Mouse (Mus musculus) layer of hippocampus, adult 18-20 months (tissue): ENCODE results near the gene Macrod2. TPM values are rescaled to one million over a fixed set of nuclear protein-coding genes. Genes with fewer than 3 reads are reported as not detected.

Source experiments
- DNase-seq, 2 experiments: peaks; one replicate each; pipeline ENCODE4 v3.0.0; 2022; ENCODE audit warnings: low spot score in 2 of 2
- total RNA-seq, 2 experiments: library from RNA; stranded (reverse); gene quantifications; 2 replicates each; pipeline ENCODE4 v1.2.3; 2021

Gene Macrod2
- total RNA-seq, 2 experiments from 2014 or later, result 48.7 to 52.0 TPM

DNA sequence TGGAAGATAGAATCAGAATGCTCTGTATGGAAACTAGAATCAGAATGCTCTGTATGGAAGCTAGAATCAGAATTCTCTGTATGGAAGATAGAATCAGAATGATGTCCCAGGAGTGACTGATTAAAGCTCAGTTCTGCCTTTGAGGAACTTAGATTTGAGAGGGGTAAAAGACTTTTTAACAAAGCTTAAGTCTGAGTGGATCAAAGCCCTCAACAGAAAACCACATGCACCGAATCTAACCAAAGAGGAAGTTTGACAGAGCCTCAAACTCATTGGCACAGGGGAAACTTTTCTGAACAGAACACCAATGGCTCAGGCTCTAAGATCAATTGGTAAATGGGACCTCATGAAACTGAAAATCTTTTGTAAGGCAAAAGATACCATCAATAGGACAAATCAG lies 885.7 kb downstream of the Macrod2 start:
- no peak for DNase-seq

DNA sequence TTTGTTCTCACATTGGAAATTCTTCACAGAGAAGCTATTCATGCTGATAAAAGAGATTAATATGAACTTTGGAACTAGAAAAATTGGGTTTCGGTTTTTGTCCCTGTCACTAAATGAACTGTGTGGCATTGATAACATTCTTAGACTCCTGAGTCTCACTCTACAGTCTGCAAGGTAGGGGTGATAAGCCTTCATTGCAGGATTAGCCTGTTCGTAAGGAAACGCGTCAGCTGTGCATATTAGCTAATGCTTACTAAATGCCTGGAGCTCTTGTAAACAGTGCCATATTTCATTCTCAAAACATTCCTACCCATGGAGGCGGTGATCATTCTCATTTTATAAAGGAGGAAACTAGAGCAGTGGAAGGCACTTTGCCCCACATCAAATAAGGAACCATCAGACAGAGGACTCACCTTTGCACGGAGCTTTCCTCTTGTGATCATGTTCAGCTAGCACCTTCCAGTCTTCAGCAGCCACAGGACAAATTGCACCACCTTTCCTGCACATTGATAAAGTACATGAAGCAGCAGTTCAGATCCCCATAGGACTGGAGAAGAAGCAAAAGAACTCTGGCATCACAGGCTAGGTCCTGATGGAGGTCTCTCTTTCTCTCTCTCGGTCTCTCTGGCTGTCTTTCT lies 891.1 kb downstream of the Macrod2 start:
- peak in 1 of 2 experiments; percentile 15 for DNase-seq

DNA sequence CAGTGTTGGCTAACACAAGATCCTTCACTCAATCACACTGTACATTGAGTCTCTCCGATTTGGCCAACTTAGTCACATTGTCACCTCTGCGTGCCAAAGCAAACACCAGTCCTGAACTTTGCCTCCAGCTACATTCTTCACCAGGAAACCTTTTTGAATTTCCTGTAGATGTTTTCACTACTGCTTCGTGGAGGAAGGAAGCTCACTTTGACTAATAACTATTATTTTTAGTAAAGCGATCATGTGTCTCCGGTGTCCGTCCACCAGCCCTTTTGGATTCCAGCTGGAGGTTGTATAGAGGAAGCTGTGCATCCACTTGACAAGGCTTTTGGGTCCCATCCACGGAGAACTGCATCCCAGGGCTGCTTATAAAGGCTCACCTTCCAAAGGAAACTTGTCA lies 893.4 kb downstream of the Macrod2 start:
- no peak for DNase-seq

DNA sequence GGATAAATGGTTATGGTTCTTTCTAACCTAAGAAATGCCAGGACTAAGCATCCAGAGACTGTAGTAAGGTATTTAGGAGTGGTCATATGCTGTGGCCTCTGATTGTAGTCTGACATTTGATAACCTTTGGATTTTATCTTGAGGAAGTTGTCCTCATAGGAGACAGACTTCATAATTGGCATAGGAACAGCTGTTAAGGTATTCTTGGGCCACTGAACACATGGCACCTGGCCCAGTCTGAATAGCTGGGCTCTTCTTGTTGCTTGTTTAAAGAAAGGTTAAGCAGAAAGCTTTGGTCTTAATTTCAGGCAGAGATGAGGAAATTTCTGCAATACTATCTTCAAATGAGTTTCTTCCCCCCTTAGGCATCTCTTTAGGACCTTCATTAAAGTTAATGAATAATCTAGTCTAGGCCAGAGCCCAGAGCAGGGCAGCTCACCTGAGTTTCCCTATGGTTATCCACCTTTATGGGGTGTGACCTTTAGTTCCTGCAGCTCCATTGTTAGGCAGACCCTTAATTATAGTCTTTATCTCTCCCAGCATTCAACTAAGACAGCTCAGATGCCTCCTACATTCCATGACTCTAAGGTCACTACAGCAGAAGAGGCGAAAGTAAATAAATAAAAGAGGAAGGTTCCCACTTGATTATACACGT lies 894.1 kb downstream of the Macrod2 start:
- no peak for DNase-seq

DNA sequence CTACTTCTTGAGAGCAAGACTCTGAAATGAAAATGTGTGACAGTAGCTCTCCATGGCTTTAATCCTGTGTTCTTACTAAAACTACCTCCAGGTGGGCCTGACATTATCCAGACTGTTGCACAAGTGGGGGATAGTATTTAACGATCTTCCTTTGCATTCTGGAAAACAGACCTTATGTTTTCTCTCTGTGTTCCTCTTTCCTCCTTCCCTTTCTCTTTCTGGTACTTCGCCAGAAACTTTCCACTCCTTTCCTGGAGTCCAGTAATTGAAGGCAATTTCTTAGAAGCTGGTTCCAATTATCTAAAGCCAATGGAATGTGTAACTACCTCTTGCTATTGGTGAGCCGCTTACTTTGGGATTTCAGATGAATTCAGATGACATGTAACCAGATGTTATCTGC lies 897.7 kb downstream of the Macrod2 start:
- no peak for DNase-seq

DNA sequence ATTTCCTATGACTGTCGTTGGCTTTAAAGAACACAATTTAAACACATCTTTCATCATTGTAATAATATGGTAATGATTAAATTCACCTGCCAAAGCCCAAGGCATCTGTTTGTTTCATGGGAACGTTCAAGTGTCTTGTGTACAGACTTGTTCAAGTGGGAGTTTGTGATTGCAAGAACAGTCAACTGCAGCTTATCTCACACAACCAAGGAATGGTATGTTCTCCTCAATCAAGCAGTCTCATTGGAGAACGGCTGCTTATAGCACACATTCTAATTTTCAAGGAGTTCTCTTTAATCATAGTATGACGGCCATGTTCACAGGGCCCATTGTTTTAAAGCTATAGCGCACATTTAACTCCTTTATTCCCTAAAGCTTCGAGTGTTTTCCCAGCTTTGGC lies 904.1 kb downstream of the Macrod2 start:
- no peak for DNase-seq

DNA sequence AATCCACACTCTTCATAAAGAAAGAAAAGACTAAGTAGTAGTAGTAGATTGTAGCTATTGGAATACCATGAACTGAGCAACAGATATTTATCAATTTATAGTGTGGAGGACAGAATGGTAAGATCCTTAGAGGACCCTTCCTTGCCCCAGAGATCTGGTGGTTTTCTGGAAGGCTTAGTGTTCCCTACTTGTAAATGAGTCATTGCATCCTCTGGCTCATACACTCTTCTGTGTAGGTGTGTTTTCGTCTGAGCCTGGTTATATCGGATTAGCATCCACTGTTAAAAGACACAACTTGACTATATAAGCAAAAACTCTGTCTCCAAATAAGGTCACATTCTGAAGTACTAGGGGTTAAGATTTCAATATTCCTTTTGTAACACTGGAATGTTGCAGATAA lies 905.9 kb downstream of the Macrod2 start:
- DNase-seq, result no peak

DNA sequence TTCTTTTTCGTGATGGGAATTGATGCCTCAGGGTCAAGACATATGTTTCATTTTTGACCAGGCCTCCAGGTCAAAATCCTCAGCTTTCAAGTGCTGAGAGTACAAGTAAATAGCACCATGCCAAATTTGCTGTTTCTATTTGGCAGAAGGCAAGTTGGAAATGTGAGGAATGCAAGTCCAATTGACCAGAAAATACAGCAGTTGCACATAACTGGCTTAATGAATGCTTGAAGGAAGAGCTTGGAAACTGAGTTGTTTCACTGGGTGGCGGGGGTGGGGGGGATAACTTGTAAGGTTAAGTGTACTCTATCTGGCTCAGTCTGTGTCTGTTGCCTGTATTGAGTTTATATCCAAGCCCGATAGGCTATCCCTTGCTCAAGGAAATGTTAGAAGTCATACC lies 913.3 kb downstream of the Macrod2 start:
- no peak for DNase-seq

DNA sequence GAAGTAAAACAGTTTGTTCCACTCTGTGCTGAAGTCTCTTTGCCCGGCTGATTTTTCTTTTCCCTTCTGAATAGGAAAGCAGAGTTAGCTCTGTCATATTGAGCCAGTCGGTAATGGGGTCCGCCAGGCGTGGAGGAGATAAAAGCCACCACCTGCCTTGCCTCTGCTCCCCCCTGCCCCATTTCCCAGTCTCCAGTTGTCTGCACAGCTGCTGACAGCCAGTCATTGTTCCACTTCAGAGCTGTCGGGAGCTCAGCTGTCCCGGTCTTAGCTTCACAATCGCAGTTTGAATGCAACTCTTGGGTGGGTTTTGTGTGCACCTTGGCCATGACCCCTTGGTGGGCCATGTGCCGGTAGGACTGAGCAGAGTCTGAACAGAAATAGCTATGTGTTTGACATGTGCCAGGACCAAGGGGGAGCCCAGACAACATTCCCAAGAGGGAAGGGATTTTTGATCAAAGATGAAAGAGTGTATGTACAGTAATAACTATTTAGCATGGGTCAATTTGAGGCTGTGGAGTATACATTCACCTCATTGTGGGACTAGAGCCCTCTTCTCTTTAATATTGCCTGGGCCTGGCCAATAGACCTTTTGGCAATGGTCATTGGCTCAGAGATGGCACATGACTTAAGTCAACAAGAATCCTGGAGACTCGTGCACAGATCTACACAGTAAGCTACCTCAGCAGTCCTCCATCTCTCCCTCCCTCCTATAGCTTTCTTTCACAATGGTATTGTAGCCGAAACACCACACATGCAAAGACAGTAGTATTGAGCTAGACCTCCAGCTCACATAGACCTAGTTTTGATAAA lies 917.2 kb downstream of the Macrod2 start:
- no peak for DNase-seq

DNA sequence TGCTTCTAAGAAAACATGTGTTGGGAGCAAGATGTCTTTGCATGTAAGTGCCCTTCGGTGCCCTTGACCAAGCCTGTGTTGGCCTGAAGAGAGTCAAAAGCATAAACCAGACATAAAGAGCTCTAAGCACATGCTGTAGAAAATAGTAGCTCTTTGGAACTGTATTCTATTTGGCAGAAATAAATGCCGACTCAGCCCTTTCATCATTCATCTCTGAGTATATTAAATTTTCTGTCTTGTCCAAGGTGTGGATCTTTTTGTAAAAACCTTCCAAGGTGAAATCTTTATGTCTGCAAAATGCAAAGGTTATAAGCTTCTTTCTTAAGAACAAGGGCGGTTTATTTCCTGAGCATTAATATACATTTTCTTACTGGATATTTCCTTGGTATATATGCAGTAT lies 920.2 kb downstream of the Macrod2 start:
- no peak for DNase-seq

DNA sequence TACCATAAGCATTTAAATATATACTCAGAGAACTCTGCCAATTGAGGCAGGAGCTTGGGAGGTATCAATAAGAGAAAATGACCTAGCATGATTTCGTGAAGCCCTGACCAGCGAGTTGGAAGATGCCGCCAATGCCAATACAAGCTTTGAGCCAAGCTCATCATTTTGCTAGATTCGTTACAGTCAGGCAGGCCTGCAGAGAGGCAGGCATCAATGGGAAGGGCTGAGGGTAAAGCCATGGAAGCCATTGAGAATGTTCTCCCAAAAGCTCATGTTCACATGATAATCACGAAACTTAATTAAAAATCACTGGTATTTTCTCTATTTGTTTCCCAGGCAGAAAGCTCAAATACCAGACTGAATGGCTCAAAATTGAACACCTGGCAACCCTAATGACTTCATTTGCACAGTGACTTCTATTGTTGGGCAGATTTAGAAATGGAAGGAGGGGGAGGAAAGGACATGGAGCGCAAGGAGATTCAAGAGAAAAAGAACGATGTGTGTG lies 928.9 kb downstream of the Macrod2 start:
- no peak for DNase-seq

DNA sequence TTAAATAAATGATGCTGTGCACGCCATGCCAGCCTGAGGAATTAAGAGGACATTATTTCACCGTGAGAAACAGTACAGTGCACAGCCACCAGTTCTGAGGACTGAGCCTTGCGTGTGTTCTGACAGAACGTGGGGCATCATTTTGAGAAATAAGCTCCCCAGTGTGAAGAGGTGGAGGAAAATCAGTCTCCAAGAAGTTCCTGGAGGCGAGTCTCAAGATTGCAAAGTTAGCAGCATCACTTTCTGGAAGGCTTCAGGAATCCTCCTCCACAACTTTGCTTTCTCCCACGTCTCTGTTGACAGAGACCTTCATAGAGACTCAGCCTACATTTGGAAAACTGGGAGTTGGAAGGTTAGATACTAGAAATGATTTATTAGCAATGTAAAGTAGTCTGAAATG lies 932.2 kb downstream of the Macrod2 start:
- DNase-seq, result no peak

DNA sequence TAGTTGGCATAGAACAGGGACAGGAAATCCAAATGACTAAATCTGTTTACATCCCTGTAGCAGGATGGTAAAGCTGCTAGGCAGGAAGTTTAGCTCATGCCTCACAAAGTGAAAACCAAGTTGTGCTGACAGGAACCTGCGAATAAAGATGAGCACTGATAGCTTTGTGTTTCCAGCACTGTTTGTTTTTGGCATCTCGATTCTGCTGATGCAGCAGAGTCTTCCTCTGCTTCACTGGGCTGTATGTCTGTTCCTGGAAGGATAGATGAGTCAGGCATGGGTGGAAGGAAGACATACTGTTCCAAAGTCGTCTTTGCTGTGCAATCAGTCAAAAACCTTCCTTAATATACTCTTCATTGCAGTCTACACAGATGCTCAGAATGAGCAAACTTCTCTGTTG lies 942.6 kb downstream of the Macrod2 start:
- peak in 1 of 2 experiments; percentile 20 for DNase-seq

DNA sequence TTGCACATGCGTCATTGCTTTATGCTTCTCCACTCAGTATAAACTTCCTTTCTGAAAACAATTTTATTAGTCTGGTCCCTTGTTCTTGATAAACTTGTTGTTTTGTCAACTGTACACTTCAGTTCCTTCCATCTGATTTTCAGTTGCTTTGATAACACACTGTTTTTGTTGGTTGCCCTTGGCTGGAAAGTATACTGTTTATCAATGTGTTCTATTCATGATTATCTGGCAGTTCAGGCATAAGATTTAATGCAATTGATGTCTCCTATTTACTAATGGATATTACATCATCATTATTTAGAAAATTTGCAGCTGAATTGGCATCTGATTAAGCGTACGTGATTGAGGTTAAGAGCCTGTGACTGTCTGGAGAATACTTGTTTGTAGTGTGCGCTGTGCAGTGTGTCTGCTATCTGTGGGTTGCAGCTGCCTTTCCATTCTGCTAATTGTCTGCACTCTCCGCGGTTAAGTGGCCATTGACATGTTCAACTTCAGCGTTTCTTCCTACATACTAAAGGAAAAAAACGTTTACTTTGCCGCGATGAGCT lies 949.0 kb downstream of the Macrod2 start:
- DNase-seq, result no peak

DNA sequence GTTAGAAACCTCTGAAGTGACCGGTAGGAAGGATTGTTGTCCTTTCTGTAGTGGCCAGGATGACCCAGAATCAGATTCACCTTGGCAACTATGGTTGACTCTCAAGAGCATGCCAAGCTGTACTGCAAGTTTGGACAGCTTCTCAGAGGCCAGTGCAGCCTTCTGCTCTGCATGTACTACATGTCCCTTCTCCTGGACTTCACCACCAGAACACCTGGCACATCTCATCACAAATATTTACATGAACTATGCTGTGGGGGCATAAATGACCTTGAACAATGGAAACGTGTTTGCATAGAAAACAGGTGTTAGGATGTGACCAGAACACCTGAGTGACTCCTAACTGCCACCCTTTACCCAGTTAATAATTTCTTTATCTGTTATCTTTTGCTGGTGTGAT lies 957.5 kb downstream of the Macrod2 start:
- DNase-seq, result no peak

DNA sequence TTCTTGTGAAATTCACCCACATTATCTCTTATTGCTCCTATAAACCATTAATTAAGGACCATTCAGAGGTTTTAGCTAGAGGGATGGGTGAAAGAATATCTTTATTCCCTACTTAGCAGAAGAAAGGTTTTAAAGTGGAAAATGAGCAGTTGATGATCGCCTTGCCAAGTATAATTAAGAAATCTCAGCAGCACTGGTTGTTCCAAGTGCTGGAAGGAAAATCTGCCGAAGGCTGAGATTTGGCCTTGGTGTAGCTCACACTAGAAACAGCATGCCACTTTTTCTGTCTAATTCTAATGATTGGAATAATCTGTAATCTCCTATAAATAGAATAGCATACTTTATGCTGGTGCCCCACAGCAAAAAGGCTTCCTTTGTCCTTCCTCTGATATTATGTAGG lies 993.5 kb downstream of the Macrod2 start:
- DNase-seq, result peak in 1 of 2 experiments; percentile 42

DNA sequence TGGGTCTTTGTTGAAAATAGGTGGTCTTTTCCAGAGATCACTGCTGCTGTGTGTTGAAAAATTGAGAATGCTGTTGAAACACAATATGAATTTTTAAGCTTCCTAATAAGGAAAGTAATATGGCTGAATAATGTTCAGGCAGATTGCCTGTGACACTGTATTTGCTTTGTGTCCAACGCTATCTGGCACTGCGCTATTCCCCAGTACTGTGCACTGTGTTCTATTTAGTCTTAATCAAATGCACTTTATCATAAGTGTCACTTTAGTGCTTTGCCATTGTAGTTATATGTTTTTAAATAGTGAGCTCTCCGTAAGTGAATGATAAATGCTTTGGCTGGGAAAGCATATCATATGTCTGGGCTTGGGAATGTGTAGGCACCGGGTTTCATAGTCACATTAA lies 996.1 kb downstream of the Macrod2 start:
- peak in 1 of 2 experiments; percentile 20 for DNase-seq

DNA sequence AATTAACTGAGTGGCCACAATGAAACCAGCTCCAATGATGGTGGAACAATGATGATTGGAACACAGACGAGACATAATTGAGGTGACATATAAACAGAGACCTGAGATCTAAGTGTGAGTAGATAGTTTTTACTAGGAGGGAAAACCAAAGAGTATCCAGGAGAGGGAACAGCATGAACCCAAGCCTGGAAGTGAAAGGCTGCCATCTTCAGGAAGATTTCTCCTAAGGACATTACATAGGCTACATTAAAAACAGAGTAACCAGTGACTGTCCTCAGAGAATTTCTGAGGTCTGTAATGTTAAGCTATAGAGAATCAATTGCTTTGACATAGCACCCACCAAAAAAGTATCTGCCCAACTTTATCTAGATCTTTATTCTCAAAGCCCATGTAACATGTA lies 999.7 kb downstream of the Macrod2 start:
- no peak for DNase-seq

DNA sequence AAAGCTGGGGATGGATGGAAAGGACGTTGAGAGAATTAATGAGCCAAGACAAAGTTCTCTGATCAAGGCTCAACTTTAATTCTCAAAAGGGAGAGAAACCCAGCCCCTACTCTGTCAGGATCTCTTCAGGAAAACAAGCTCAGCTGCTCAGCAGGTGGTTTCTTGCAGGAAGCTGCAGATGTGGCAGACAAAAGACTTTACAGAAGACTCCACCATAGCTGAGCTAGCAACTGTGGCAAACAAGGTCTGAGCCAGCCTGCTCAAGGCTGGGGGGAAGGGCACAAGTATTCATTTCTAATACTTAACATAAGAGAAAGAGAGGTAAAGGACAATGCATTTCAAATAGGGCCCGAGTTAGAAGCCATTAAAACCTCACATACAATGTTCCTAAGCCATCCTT lies 1013.7 kb downstream of the Macrod2 start:
- DNase-seq, result no peak

DNA sequence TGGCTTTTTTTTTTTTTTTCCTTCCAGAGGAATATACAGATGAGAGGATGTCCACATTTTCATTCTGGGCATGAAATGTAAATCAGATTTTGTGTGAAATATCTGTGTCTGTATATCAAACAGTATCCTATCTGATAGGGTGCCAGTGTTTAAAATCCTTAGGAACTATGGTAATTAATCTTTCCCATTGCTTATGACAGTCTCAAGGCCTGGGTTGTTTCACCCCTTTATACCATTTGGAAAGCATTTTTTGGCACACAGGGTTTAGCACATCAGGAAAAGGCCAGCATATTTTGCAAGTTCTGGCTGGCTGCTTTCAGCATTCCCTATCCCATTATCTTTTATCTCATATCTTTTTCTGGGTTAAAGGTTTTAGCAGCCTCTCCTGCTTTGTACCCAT lies 1021.3 kb downstream of the Macrod2 start:
- no peak for DNase-seq

DNA sequence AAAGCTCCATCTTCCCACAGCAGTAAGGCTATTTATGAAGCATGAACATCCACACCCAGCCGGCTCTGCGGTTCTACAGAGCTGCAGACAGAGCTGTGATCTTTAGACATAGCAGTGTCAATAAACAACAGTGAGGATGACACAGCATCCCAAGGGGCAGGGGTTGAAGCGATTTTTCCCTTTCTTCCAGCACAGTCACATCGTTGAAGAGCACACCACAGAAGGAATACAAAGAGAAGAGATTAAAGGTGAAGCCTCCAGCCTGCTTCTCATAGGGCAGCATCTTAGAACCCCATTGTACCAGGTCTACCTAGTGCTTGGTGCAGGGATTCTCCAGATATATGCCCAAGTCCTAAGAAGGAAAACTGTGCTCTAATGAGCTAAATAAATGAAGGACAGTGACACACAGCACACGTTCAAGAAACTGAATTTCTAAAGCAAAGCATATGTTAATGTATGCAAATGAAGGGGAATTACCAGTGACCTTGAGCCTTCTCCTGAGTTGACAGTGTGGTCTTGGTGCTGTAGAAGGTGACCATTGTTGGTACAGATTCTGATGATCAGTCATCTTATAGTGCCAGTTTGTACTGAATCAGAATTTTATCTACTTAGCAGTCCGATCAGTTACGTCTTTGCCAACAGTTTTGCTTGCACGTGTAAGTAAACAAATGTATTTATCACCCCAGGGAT lies 1021.9 kb downstream of the Macrod2 start:
- no peak for DNase-seq
